Mouse (Mus musculus) lung, postnatal 14 days (tissue): Measurements from ENCODE around the gene Fancc.
A peak's percentile ranks its signal among the peaks of the same experiment; 100 is the strongest.

ENCODE experiments used
- DNase-seq: peaks from one replicate; pipeline ENCODE4 v3.0.0; 2021

Fancc gene

GRCm38 (mm10) chr13:63345476-63346225 is 151.4 kb downstream of the Fancc start:
- no peak for DNase-seq

GRCm38 (mm10) chr13:63344481-63344880 is 152.6 kb downstream of the Fancc start:
- no peak for DNase-seq

- DNase-seq, result no peak
Observed at GRCm38 (mm10) chr13:63342781-63343180, 154.3 kb downstream of the Fancc start.

- no peak for DNase-seq
Observed at GRCm38 (mm10) chr13:63339946-63340345, 157.1 kb downstream of the Fancc start.

- DNase-seq, result no peak
Observed at GRCm38 (mm10) chr13:63337239-63337960, 159.7 kb downstream of the Fancc start.

GRCm38 (mm10) chr13:63336335-63336734 is 160.7 kb downstream of the Fancc start:
- DNase-seq, result no peak

GRCm38 (mm10) chr13:63335421-63336134 is 161.5 kb downstream of the Fancc start:
- peak; percentile 51 for DNase-seq

GRCm38 (mm10) chr13:63332576-63333300 is 164.3 kb downstream of the Fancc start:
- DNase-seq, result peak; percentile 71

- peak; percentile 82 for DNase-seq
Observed at GRCm38 (mm10) chr13:63331379-63331778, 165.7 kb downstream of the Fancc start.

- no peak for DNase-seq
Observed at GRCm38 (mm10) chr13:63330236-63330860, 166.7 kb downstream of the Fancc start.

GRCm38 (mm10) chr13:63326015-63326414 is 171.1 kb downstream of the Fancc start:
- no peak for DNase-seq

- no peak for DNase-seq
Observed at GRCm38 (mm10) chr13:63324978-63325848, 171.9 kb downstream of the Fancc start.

GRCm38 (mm10) chr13:63324311-63324710 is 172.8 kb downstream of the Fancc start:
- DNase-seq, result no peak

- no peak for DNase-seq
Observed at GRCm38 (mm10) chr13:63323286-63324075, 173.6 kb downstream of the Fancc start.

GRCm38 (mm10) chr13:63322756-63323155 is 174.3 kb downstream of the Fancc start:
- DNase-seq, result no peak

GRCm38 (mm10) chr13:63321689-63322088 is 175.4 kb downstream of the Fancc start:
- no peak for DNase-seq

- DNase-seq, result no peak
Observed at GRCm38 (mm10) chr13:63319814-63320213, 177.3 kb downstream of the Fancc start.

- no peak for DNase-seq
Observed at GRCm38 (mm10) chr13:63317681-63318104, 179.4 kb downstream of the Fancc start.

- no peak for DNase-seq
Observed at GRCm38 (mm10) chr13:63316407-63316806, 180.7 kb downstream of the Fancc start.

- DNase-seq, result no peak
Observed at GRCm38 (mm10) chr13:63315777-63316176, 181.3 kb downstream of the Fancc start.
